In genomic region chr17:40455920-40456319, GRCm38 (mm10) we compare ENCODE assay signal across 25 mouse cellular contexts.
"Had no signal": no experiment of that assay in that cellular context is flagged by ENCODE, and none has a peak within 500 bp of the region (broad histone marks: within the 10 kb centered on the region; RNA-seq: fewer than 3 reads in every experiment).

No protein-coding gene starts in this region.

- H3K9me3 ChIP-seq: hindbrain, embryonic 10.5 days; hindbrain, embryonic 12.5 days; hindbrain, embryonic 15.5 days; limb, embryonic 10.5 days; limb, embryonic 12.5 days; liver, embryonic 13.5 days; liver, embryonic 15.5 days had no signal

- H3K27me3 ChIP-seq: hindbrain, embryonic 12.5 days; hindbrain, embryonic 15.5 days; limb, embryonic 12.5 days; liver, embryonic 13.5 days; liver, embryonic 15.5 days had no signal

- H3K27ac ChIP-seq: gastrocnemius, adult 2 months; heart, adult 2 months; hindbrain, embryonic 10.5 days; hindbrain, embryonic 12.5 days; hindbrain, embryonic 15.5 days; hindbrain, postnatal 0 days; layer of hippocampus, adult 2 months; left cerebral cortex, adult 2 months; limb, embryonic 10.5 days; limb, embryonic 12.5 days; liver, embryonic 13.5 days; liver, embryonic 15.5 days had no signal

- H3K4me1 ChIP-seq: hindbrain, embryonic 10.5 days; hindbrain, embryonic 12.5 days; hindbrain, embryonic 15.5 days; limb, embryonic 10.5 days; limb, embryonic 12.5 days; liver, embryonic 13.5 days; liver, embryonic 15.5 days had no signal

- H3K9ac ChIP-seq: hindbrain, embryonic 12.5 days; hindbrain, embryonic 15.5 days; limb, embryonic 12.5 days; liver, embryonic 13.5 days; liver, embryonic 15.5 days had no signal

- DNase-seq: gastrocnemius, adult 2 months; gastrocnemius, postnatal 10 days; gastrocnemius, postnatal 25 days; heart, adult 2 months; heart, postnatal 10 days; heart, postnatal 4 days; kidney, adult 11 months; kidney, adult 8-10 months; kidney, postnatal 10 days; kidney, postnatal 25 days; kidney, postnatal 4 days; liver; liver, embryonic 13.5 days had no signal

- H3K36me3 ChIP-seq: hindbrain, embryonic 10.5 days; hindbrain, embryonic 12.5 days; hindbrain, embryonic 15.5 days; limb, embryonic 10.5 days; limb, embryonic 12.5 days; liver, embryonic 13.5 days; liver, embryonic 15.5 days had no signal

- ATAC-seq: hindbrain, postnatal 0 days; intestine, embryonic 16.5 days had no signal

- H3K4me2 ChIP-seq: heart, embryonic 11.5 days; hindbrain, embryonic 12.5 days; hindbrain, embryonic 15.5 days; limb, embryonic 12.5 days; liver, embryonic 11.5 days; liver, embryonic 13.5 days; liver, embryonic 15.5 days had no signal

- H3K4me3 ChIP-seq: gastrocnemius, adult 2 months; heart, adult 2 months; hindbrain, embryonic 10.5 days; hindbrain, embryonic 12.5 days; hindbrain, embryonic 15.5 days; layer of hippocampus, adult 2 months; left cerebral cortex, adult 2 months; limb, embryonic 10.5 days; limb, embryonic 12.5 days; liver, embryonic 13.5 days; liver, embryonic 15.5 days had no signal
